Mouse (Mus musculus) cerebellum, adult 8-10 months (tissue): Measurements from ENCODE around the gene Zbtb20.

Experiments
- DNase-seq: peaks from one replicate; pipeline ENCODE4 v3.0.0; 2022

Gene Zbtb20

DNA sequence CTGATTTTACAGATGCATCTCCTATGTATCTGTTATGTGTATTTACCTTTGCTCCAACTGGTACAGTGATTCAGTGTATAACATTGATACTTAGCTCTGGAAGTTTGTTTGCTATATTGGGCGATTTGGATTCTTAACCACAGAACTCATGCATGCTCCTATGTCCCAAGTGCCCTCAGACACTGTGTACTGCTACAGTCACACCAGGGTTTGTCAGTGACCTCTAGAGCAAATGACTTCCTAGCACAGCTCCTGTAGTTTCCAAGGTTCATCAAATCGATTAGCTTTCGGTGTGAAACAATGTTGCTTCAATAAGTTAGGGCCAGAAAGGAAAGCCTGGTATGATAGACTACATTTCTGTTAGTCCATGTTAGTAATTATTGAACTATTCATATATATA, 489.6 kb downstream of the Zbtb20 start:
- DNase-seq, result no peak

DNA sequence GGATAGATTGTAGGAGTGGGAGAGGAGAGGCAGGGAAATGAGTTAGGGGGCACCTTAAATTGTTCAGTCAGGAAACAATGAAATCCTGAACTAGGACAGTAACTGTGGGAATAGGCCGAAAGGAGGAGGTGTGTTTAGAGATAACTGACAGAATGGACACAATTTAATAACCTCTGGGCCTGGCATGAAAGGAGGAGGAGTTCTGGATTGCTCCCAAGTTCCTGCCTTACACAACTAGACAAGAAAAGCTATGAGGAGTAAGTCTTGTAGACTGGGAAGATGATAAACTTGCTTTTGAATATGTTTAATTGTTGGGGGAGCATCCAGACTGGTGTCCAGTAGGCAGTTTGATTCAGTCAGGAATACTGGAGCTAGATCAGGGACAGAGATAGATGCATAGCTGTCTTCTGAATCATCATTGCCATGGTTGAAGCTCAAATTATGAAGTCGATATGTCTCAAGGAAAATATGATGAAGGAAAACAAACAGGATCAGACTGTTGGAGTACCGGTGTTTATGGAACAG, 494.9 kb downstream of the Zbtb20 start:
- no peak for DNase-seq

DNA sequence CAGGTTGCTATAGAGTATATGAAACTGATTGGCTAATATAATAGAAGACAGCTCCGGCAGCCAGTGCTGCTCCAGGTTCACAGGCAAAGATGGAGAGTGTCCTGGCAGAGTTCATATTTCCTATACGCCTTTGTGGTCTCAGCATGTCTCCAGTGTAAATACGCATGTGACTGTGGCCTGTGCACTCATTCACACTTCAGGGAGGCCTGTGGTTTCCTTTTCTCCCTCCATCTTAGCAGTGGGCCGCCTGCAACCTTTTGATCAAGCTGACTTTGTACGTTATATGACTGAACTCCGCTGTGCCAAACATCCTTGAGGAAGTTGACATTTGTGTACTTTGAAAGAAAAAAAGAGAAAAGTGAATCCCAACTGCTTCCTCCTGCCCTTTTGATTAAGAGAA, 501.1 kb downstream of the Zbtb20 start:
- no peak for DNase-seq

DNA sequence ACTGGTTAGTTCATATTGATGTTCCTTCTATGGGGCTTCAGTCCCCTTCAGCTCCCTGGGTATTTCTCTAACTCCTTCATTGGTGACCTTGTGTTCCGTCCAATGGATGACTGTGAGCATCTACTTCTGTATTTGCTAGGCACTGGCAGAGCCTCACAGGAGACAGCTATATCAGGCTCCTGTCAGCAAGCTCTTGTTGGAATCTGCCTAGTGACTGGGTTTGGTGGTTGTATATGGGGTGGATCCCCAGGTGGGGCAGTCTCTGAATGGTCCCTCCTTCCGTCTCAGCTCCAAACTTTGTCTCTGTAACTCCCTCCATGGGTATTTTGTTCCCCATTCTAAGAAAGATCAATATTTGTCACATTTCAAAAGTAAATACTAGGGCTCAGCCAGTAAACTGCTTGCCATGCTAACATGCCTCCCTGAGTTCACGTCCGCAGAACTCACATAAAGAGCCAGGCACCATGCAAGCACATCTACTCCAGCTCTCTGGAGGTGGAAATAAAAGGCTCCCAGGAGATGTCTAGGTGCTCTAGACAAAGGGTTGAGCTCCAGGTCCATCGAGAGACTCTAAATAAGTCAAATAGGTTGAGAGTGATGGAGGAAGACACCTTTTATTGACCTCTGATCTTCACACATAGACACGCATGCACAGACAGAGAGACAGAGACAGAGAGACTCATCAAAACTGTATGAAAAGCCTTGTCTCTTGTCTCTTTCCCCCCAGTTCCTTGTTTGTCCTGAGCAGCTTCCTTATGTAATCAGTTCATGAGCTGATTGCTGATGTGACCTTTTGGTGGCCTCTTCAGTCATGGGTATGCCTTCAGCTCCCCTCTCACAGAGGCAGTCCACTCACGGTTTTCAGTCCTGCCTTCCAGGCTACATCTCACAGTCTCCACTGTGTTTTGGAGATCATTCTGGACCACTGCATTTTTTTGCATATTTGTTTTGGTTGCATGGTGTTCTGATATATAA, 504.0 kb downstream of the Zbtb20 start:
- no peak for DNase-seq

DNA sequence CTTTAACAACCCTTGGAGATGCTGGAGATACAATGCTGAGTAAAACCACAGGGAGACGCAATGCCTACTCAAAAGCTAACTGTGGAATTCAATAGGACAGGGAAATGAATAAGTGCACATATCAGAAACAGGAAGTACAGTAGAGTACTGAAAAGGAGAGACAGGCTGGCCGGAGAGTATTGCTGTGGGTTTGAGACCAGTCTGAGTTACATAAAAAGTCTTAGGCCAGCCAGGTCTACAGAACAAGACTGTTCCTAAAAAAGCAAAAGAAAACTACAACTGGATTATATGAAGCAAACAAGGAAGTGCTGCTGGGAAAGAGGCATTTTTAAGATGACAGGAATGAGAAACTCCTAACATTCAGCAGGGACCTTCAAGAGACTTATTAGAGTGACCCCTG, 505.5 kb downstream of the Zbtb20 start:
- no peak for DNase-seq

DNA sequence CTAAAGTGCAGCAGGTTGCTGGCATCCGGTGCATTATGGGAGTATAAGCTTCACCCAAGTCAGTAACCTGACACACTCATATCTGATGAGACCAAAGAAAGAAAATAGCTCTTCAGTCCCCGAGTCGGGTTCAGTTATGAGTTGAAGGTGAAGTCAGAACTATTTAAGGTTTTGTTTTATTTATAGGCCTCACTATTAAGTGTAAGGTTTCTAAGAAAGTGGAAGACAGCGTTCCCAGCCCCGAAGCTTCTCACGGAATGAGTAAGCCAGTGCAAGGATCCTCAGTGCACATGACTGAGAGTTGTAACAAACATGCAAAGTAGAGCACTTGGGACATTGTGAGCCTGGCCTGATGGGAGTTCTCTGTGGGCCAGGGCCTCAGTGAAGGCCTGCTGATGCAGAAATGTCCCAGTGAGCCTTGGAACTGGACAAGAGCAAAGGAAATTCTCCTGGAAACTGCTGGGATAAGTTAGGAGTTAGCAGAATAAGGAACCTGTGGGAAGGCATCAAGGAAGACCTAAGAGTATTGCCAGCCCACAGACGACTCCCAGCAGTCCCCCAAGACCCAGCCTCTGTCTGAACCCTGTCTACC, 507.6 kb downstream of the Zbtb20 start:
- no peak for DNase-seq

DNA sequence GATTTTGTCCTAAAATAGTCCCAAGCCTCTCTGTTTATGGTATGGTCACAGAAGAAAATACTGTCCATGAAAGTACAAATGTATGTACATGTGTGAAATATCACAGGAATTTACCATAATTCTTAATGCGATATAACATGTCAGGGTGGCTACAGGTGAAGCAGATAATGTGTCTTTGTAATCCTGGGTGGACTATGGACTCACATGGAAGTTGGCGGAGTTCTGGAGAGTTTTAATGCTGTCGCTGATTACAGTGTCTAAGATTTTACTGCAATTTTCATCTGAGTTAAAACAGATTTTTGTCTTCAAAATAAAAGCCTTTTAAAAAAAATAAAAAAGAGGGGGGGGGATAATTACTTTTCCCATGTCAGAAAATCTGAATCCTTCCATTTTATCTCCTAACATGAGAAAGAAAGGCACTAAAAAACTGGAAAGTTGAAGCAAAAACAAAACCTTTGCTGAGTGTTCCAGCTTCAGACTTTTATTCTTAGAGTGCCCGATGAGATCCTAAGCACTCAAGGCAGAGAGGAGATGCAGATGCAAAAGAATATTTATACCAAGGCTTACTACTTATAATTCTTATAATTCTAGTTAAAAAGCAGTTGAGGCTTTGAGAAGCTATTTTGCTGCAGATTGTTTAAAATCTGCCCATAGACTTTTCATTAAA, 509.4 kb downstream of the Zbtb20 start:
- DNase-seq, result no peak

DNA sequence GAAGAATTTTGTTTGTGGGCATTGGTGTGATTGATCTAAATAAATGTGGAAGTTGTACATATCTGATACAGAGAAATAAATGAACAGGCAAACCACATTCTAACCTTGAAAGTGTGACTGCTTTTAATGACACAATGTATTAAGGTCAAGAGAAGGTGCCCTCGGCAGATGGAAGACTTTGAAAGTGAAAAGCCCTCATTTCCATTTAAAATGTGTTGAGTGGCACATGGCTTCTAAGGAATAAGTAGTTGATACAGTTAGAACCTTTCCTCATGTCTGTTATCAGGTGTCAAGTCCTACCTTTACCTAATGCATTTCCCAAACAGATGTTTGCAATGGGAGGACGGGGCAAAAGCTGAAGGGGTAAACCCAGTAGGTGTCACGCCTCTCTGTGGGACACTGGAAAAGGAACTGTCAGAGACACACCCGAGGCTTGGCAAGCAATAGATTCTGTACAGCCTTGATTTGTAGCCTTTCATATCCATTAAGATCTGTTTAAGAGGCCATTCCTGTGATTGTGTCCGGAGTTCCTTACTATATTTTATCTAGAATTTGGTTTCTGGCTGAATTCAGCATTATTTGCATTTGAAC, 510.0 kb downstream of the Zbtb20 start:
- DNase-seq, result no peak

DNA sequence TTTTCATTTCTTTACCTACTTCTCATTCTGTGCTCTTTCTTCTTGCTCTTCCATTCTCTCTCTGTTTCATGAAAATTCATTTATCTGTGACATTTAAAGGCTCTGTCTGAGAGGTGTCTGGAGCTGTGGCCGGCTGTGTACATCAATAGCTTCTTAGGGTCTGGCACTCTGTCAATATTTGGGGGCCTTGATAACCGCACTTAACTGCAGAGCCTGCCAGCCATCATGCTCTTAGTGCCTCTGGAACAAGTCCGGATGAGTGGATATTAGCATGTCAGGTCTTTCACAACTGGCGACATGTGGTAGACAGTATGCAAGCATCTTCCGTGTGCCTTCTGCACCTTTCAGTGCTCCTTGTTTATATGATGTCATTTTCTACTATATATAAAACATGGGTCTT, 510.7 kb downstream of the Zbtb20 start:
- DNase-seq, result no peak

DNA sequence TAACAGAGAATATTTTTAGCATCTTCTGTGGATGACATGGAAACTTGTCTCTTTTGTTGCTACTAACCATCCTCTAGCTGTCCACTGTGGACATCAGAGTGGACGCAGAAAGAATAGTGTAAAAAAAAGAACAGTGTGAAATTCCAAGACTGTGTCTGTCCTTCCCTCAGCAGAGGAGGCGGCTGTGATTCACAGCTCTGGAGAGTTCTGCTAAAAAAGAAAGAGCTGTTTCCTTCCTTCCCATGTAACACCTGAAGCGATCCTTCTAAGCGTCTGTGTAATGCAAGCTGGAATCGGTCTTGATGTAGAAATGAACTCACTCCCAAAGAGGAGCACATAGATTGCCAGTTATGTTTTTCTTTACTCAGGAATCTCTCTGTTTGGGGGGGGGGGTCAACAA, 512.7 kb downstream of the Zbtb20 start:
- no peak for DNase-seq

DNA sequence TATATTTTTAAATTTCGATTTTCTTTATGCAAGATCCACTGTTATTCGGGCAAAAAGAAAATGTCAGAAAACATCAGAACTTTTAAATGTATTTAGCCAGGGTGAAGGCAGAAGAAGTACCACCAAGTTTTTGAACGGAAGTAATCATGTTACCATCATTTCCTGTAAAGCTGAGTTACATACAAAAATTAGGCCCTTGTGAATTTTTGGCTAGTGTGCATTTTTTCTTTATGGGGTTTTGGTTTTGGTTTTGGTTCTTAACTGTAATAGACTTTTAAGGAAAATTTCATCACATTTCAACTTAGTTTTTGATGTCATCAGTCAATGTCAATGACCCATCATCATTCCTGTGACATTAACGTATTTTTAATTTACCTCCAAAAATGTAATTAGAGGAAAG, 514.7 kb downstream of the Zbtb20 start:
- DNase-seq, result no peak

DNA sequence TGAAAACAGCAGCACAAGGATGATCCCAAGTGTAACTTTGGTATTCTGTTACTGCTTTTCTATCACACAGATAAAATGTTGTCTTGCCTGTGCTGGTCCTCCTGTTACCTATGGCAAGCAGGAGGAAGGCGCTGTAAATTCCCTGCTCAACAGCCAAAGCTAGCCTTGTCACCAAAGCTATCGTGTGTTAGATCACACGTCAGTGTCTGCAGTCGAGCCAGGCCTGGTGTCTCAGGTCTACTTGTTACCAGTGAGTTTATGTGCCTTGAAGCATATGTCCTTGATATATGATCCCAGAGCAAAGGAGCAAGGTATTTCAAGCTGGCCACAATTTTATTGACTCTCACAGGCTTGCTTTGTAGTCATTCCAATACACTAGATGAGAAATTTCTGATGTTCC, 517.7 kb downstream of the Zbtb20 start:
- no peak for DNase-seq

DNA sequence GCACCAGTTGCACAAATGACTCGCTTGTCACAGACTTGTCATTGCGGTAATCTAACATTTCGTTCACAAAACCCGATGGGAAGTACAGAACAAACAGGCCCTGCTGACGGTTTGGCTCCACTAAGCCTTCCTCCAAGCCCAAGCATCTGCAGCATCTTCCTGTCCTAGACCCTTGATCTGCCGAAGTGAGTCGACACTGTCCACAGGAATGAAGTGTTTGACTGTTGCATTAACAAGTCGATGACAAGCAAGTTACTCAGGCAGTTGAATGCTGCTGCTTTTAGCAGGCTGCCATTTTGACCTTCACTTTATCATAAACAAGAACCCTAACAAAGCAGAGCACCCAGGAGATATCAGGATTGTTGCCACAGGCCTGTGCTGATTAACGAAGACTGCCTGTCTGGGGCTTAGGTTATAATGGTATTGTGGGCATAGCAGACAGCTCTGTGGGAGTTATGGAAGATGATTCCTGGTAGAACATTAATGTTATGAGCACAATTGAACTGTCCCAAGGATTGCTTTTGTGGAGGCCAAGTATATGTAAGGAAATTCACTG, 518.4 kb downstream of the Zbtb20 start:
- DNase-seq, result no peak

DNA sequence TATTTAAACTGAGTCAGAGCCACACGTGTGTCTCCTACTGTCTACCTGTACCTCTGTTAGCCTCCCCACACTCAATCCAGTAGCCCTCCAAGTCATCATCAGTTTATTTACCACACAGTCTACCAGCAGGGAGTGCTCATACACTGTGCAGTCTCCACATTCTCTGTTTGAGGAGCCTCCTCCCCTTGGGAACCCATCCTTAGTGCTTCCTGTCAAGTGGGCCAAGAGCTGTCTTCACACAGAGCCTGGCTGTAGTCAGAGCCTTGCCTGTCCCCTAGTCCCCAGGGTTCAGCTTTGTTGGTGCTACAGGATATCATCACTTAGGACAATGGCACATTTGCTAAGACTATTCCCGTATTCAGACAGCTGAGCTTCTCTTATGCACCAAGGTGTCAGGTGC, 519.1 kb downstream of the Zbtb20 start:
- DNase-seq, result no peak

DNA sequence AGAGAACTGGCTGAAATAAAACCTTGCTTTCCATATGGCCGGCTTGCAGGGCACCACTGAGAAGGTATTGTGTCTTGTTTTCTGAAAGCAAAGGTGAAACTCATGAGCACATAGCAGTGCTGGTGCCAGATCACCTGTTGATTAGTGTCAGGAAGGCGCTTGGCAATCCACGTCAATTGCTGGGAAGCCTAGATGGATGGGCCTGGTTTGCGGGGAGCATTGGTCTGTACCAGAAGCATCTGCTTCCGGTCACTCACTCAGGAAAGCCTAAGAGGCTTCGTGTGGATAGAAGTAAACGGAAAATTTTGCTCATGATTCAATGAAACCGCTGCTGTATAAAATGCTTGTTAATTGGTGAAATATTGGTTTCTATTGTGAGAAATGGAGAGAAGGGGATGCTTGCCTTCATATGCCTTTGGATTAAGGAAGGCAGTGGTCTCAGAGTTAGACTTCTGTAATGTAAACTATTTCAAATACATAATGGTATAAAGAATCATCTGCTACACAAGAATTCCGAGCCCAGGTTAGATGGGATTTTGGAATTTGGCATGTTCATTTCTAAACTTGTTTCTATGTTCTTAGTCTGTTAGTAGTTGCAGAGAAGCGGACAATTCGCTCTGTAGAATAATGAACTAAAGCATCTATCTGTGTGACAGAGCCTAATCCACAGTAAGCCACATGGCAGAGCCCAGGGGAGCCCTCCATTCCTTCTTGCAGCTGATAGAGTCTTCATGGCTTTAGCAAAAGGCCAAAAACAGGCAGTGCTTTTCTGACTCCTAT, 521.4 kb downstream of the Zbtb20 start:
- no peak for DNase-seq

DNA sequence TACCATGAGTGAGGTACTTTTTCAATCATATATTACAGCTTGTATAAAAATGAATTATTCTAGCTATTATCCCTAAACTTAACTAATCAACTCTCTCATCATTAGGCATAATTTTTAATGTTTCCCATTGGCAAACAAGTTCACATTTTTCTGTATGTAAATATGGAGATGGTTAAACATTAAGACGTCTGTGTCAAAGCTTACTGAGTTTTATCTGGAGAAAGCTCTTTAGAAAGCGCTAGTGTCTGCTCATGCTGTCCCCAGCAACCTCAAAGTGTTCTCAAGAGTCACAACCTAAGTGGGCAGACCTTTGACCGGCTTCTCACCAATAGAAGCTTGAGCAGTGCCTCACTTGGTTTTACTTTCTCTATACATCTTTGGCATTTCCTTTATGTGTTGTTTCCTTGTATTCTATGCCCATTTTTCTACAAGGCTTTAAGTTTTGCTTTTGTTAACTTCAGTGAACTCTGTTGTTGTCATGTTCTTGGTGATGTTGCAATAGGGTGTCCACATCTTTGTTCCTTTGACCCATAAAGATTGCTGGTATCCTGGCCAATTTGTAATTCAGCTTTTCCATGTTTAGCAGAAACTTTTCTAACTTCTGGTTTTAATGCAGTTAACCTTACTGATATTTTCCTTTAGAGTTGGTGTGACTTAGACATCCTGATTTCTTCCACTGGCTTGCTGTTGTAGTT, 522.1 kb downstream of the Zbtb20 start:
- DNase-seq, result no peak

DNA sequence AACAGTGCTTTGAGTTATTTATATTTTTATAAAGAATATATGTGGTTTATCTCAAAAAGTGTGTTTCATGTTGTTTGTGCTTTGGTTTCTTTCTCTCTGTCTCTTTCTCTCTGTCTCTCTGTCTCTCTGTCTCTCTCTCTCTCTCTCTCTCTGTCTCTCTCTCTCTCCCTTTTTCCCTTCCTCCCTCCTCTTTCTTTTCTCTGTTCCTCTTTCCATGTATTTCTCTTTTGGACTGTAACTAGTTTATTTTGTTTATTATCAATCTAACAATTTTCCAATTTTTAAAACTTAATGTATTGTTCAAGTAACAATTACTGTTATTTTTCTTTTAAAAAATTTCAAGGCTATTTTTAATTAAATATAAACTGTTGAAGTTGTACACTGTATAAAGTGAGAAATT, 523.7 kb downstream of the Zbtb20 start:
- DNase-seq, result no peak

DNA sequence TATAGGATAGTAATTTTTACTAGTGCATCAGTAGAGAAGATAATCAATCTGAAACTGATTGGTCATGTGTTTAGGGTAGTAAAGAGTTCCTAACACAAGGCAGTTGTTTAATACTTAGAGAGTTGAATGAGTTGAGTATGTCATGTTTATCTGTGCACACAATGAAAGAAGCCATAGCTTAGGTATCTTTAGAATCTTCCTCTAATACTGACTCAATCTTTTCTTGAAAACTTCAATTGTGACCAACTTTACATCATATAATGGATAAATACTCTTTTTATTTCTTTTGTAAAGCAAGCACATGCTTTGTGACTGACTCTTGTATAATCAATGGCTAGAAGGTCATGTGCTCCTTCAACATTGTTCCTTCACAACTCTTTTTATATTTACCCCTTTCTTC, 524.4 kb downstream of the Zbtb20 start:
- DNase-seq, result no peak

DNA sequence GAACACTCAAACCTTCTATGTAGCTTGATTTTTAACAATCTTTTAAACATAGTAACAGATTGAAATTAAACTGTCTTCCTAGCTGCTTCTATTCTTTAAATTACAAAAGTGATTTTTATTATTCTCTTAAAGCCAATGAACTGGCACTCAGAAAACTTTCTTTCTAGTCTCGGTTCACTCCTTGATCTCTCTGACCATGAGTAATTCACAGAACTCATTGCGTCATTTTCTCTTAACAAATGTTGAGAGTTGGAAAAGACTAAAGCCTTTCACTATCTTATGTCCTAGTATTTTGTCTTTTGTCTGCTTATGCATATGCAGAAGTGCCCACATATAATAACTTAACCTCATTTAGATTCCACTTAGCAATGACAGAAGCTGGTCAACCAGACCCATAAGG, 525.3 kb downstream of the Zbtb20 start:
- no peak for DNase-seq

DNA sequence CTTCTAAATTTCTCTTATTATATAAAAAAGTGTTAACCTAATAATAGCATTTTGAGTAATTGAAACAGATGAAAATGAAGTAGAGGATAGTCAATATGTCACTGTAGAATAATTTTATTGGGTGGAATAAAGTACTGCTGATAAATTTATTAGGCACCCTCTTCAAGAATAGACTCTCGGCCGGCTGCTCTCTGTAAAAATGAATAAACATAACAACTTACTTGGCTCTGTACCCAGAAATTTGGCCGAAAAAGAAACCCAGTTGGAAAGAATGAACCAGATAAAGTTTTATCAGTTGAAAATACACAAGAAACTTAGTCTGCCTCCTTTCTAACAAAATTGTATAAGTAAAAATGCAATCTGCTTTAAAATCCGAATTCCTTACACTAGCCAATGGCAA, 527.2 kb downstream of the Zbtb20 start:
- no peak for DNase-seq

DNA sequence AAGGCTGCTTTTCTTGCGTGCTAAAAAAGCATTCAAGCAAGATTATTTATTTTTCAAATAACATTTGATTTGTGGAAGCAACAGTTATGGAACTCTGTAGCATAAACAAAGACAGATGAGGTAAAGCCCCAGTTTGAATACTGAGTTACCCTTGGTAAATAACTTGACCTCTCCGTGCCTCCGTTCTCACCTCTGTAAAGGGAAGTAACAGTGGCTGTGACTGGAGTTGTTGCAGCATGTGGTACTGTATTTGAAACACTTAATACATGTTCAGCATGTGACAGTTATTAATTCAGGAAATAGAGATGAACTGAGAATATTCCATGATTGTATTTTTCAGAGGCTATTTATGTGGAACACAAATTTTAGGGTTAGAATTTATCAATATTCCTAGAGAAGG, 529.4 kb downstream of the Zbtb20 start:
- no peak for DNase-seq
